Comparison of ENCODE assay signal across 8 mouse cellular contexts in genomic region chr14:25660661-25661060, GRCm38 (mm10). TPM values are rescaled to one million over a fixed set of nuclear protein-coding genes. Genes with fewer than 3 reads are reported as not detected.
A peak's percentile ranks its signal among the peaks of the same experiment; 100 is the strongest.
DNase-seq lines count a peak whose midpoint lies in the region; ATAC-seq and TF ChIP-seq lines count a peak whose summit lies in the region.

No protein-coding gene starts in this region.

- WGBS in kidney, adult 2 months = 58% methylated on average over 11 of the region's 11 CpGs
- 37% methylated on average over 11 of the region's 11 CpGs for WGBS in hindbrain, postnatal 0 days

- no peak overlapping the region for H3K9ac ChIP-seq in hindbrain, postnatal 0 days (replicated peaks; ENCODE audit: low read length)

- TF ChIP-seq POLR2A in kidney, adult 2 months (IDR thresholded peaks at IDR 0.05; ENCODE audit: low read depth, low read length) = no peak

- DNase-seq in kidney, adult 2 months = no peak
- no peak for DNase-seq in kidney, adult 8-10 months
- DNase-seq in ES-CJ7 (ENCODE audit: low read depth, low spot score) = peak; percentile 57
- peak; percentile 61 for DNase-seq in cerebellum, adult 11-12 months
- DNase-seq in hindbrain, postnatal 0 days (ENCODE audit: low spot score) = peak; percentile 66
- DNase-seq in thymus, postnatal 25 days = no peak
- DNase-seq in gastrocnemius, postnatal 10 days = no peak

- H3K36me3 ChIP-seq in kidney, adult 2 months (ENCODE audit: control insufficient read depth, insufficient read depth, low read length) = peaks cover 2% of the 10 kb centered on the region; the same call in 1 of the 2 replicates
- peaks cover 79% of the 10 kb centered on the region for H3K36me3 ChIP-seq in hindbrain, postnatal 0 days (ENCODE audit: insufficient read depth, low read length)

- no peak overlapping the region for H3K4me3 ChIP-seq in kidney, adult 2 months (ENCODE audit: insufficient read depth, low read depth, low read length)
- no peak overlapping the region for H3K4me3 ChIP-seq in hindbrain, postnatal 0 days (ENCODE audit: low read length)

- no peaks in the 10 kb centered on the region for H3K4me1 ChIP-seq in kidney, adult 2 months (ENCODE audit: control insufficient read depth, insufficient read depth, low read length)
- no peaks in the 10 kb centered on the region for H3K4me1 ChIP-seq in hindbrain, postnatal 0 days (ENCODE audit: insufficient read depth, low read length)

- peak; percentile 30; the same call in 1 of the 2 replicates for TF ChIP-seq CTCF in kidney, adult 2 months (conservative IDR thresholded peaks at IDR 0.05; ENCODE audit: insufficient read depth, insufficient read length, low read depth, low read length)
- TF ChIP-seq CTCF in hindbrain, postnatal 0 days (IDR thresholded peaks at IDR 0.05; ENCODE audit: low read depth) = peak; percentile 67

- H3K9me3 ChIP-seq in hindbrain, postnatal 0 days (ENCODE audit: low read length) = no peaks in the 10 kb centered on the region

- H3K27me3 ChIP-seq in kidney, adult 2 months (replicated peaks; ENCODE audit: control insufficient read depth, insufficient read depth, low read length) = no peaks in the 10 kb centered on the region
- no peaks in the 10 kb centered on the region for H3K27me3 ChIP-seq in hindbrain, postnatal 0 days (ENCODE audit: insufficient read depth, low read length)

- H3K4me2 ChIP-seq in hindbrain, postnatal 0 days (ENCODE audit: low read depth, low read length) = no peak overlapping the region

- no peak overlapping the region for H3K27ac ChIP-seq in kidney, adult 2 months (ENCODE audit: insufficient read depth, low read depth, low read length)
- H3K27ac ChIP-seq in hindbrain, postnatal 0 days = peak overlapping the region; percentile 45

- ATAC-seq in hindbrain, postnatal 0 days = peak; percentile 65
- no peak for ATAC-seq in megakaryocyte, adult 5-6 weeks (ENCODE audit: poor library complexity, severe bottlenecking)

RNA-seq across cellular contexts. Expression of gene Ppif, which starts 33.3 kb away (rescaled TPM):
- 164 and 168 TPM in 2 replicates for polyA plus RNA-seq in kidney, adult 2 months (2012; rRNA removed)
- 55.3 and 55.4 TPM in 2 replicates for total RNA-seq in hindbrain, postnatal 0 days (2014; rRNA removed)
- 46.1 and 46.7 TPM in 2 replicates for polyA plus RNA-seq in hindbrain, postnatal 0 days (2015; fragmentation: Nextera tagmentation; extraction: Ambion mirVana)
- total RNA-seq in megakaryocyte, adult 5-6 weeks (2015) = 27.5 and 30.6 TPM in 2 replicates
- total RNA-seq in megakaryocyte, adult 5-6 weeks (2017) = 6.1 and 9.3 TPM in 2 replicates
- 10 to 100 TPM; 35.7 to 39.2 TPM for total RNA-seq in gastrocnemius, postnatal 10 days (2021)

Comparison
In these comparisons a context has a peak if more than half of its experiments do, and no peak if none do; other contexts are left out.
1. DNase-seq: peak in ES-CJ7 (single experiment), cerebellum, adult 11-12 months (single experiment) and hindbrain, postnatal 0 days (single experiment); none in kidney, adult 2 months (single experiment), kidney, adult 8-10 months (0 of 2), thymus, postnatal 25 days (single experiment) and gastrocnemius, postnatal 10 days (single experiment).